Mouse (Mus musculus) urinary bladder, postnatal 4 days (tissue): Measurements from ENCODE around the gene Sult3a2.
"Not testable (repeated sequence)": the region's sequence is repeated elsewhere in the genome, so short reads cannot be mapped to it uniquely, and the experiment has no call there.

Source experiments
- DNase-seq, 2 experiments: peaks; one replicate each; pipeline ENCODE4 v3.0.0; 2021 to 2022; ENCODE audit warnings: low spot score in 2 of 2

Gene Sult3a2

GRCm38 (mm10) chr10:33786604-33787003 is at the start of gene Sult3a2:
Sult3a2 (minus strand) TSS chr10:33786704.
- no peak for DNase-seq

GRCm38 (mm10) chr10:33820892-33821291 is 34.4 kb upstream of the Sult3a2 start:
- peak in 1 of 2 experiments; percentile 17 for DNase-seq

- DNase-seq: no peak
Measured at GRCm38 (mm10) chr10:33816923-33817322, 30.4 kb upstream of the Sult3a2 start.

- no peak for DNase-seq
Measured at GRCm38 (mm10) chr10:33814266-33814665, 27.8 kb upstream of the Sult3a2 start.

GRCm38 (mm10) chr10:33811807-33812206 is 25.3 kb upstream of the Sult3a2 start:
- no peak for DNase-seq

- DNase-seq: not testable (repeated sequence)
Measured at GRCm38 (mm10) chr10:33797221-33797949, 10.9 kb upstream of the Sult3a2 start.

GRCm38 (mm10) chr10:33796269-33796915 is 9.9 kb upstream of the Sult3a2 start:
- DNase-seq: not testable (repeated sequence)

GRCm38 (mm10) chr10:33792166-33792565 is 5.7 kb upstream of the Sult3a2 start:
- DNase-seq: not testable (repeated sequence)

- DNase-seq: no peak
Measured at GRCm38 (mm10) chr10:33787541-33787940, 1.0 kb upstream of the Sult3a2 start.

- not testable (repeated sequence) for DNase-seq
Measured at GRCm38 (mm10) chr10:33735251-33735650, 51.3 kb downstream of the Sult3a2 start.

GRCm38 (mm10) chr10:33733241-33733640 is 53.3 kb downstream of the Sult3a2 start:
- DNase-seq: no peak

GRCm38 (mm10) chr10:33732409-33733185 is 53.9 kb downstream of the Sult3a2 start:
- DNase-seq: no peak

GRCm38 (mm10) chr10:33723764-33724163 is 62.7 kb downstream of the Sult3a2 start:
- no peak for DNase-seq

- no peak for DNase-seq
Measured at GRCm38 (mm10) chr10:33721827-33722438, 64.6 kb downstream of the Sult3a2 start.
